Mouse (Mus musculus): ENCODE measurements at regions not wholly inside any gene's neighbourhood (a gene's known extent, or its start where the extent isn't known, plus 50 kb on each side); places are given as distances from the start of the nearest gene placed in this dataset.

GRCm38 (mm10) chr3:143986200-143986506, 218.9 kb downstream of the Lmo4 start:
- H3K36me3 ChIP-seq, result no peaks in the 10 kb centered on the region
- no peak for DNase-seq (ENCODE audit: low spot score)
- H3K27ac ChIP-seq, result no peak overlapping the region
- H3K4me3 ChIP-seq, result no peak overlapping the region
- 78% methylated on average over 5 of the region's 5 CpGs for WGBS
- H3K9me3 ChIP-seq, result no peaks in the 10 kb centered on the region; the same call in 1 of the 2 replicates
- H3K4me1 ChIP-seq, result peaks cover 6% of the 10 kb centered on the region; the same call in 1 of the 2 replicates
- no peaks in the 10 kb centered on the region for H3K27me3 ChIP-seq (ENCODE audit: insufficient read depth, poor library complexity, severe bottlenecking)

- Histone ChIP-seq H3K27me3 (ENCODE audit: insufficient read depth, poor library complexity, severe bottlenecking) (no peaks in the 10 kb centered on the region), H3K4me3 (no peak overlapping the region), H3K27ac (no peak overlapping the region), H3K4me1 (peaks cover 5% of the 10 kb centered on the region; the same call in 1 of the 2 replicates), H3K9me3 (no peaks in the 10 kb centered on the region; the same call in 1 of the 2 replicates), H3K36me3 (no peaks in the 10 kb centered on the region)
- DNase-seq (ENCODE audit: low spot score), result no peak
- 78% methylated on average over 6 of the region's 6 CpGs for WGBS
These were observed 219.4 kb downstream of the Lmo4 start for GRCm38 (mm10) chr3:143985349-143986199.

DNA sequence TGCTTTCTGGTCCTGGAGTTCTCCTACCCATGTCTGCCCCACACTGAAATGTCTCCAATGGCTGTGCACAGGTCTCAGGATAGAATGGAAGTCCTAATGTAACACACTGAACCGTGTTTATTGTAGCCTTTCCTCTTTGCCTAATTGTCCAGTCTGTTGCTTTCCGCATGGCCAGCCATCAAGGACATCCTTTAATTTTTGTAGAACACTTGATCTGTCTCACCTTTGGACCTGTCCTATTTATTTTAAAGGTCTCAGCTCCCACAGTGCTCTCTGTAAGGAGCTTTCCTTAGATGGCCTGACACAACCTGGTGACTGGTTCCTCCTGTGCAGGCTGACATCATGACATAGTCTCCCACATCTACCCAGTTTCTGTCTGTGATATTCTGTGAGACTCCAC, 226.3 kb downstream of the Lmo4 start:
- H3K4me3 ChIP-seq, result no peak overlapping the region
- H3K9me3 ChIP-seq, result no peaks in the 10 kb centered on the region
- no peaks in the 10 kb centered on the region for H3K27me3 ChIP-seq (ENCODE audit: insufficient read depth, poor library complexity, severe bottlenecking)
- no peak for DNase-seq (ENCODE audit: low spot score)
- H3K27ac ChIP-seq, result no peak overlapping the region
- H3K4me1 ChIP-seq, result no peaks in the 10 kb centered on the region
- WGBS, result 86% methylated on average over 2 of the region's 2 CpGs
- no peaks in the 10 kb centered on the region for H3K36me3 ChIP-seq

DNA sequence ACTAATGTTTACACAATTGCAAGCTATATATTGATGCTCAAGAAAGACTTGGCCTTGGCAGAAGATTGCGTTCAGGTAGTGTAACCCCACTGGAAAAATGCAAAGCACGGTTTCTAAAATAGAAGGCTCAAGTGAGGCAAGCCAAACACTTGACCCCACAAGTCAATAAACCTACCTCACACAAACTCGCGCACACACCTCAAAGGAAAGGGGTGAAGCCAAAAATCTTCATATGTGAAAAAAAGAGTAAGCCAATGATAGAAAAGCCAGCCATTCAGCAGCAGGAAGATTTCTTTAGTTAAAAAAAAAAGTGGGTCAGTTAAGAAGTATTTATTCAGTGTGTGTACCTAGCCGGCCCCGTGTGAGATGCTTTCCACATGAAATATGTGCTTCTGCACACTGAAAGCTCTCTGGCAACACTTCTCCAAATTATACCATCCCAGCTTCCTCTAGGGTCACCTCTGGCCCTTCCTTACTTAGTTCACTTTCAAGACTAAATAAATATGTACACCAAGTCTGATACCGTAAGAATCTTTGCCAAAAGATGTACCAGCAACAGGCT, 227.1 kb downstream of the Lmo4 start:
- Histone ChIP-seq H3K9me3 (no peaks in the 10 kb centered on the region), H3K27ac (no peak overlapping the region), H3K4me1 (no peaks in the 10 kb centered on the region), H3K27me3 (ENCODE audit: insufficient read depth, poor library complexity, severe bottlenecking) (no peaks in the 10 kb centered on the region), H3K4me3 (no peak overlapping the region), H3K36me3 (no peaks in the 10 kb centered on the region)
- WGBS, result 84% methylated on average over 7 of the region's 7 CpGs
- no peak for DNase-seq (ENCODE audit: low spot score)

GRCm38 (mm10) chr3:143973582-143973981, 231.4 kb downstream of the Lmo4 start:
- H3K36me3 ChIP-seq, result no peaks in the 10 kb centered on the region
- no peak overlapping the region for H3K4me3 ChIP-seq
- whole genome bisulfite sequencing, result 67% methylated on average over 9 of the region's 9 CpGs
- no peak overlapping the region for H3K27ac ChIP-seq
- no peak for DNase-seq (ENCODE audit: low spot score)
- no peaks in the 10 kb centered on the region for H3K9me3 ChIP-seq
- H3K27me3 ChIP-seq (ENCODE audit: insufficient read depth, poor library complexity, severe bottlenecking), result no peaks in the 10 kb centered on the region
- no peaks in the 10 kb centered on the region for H3K4me1 ChIP-seq

DNA sequence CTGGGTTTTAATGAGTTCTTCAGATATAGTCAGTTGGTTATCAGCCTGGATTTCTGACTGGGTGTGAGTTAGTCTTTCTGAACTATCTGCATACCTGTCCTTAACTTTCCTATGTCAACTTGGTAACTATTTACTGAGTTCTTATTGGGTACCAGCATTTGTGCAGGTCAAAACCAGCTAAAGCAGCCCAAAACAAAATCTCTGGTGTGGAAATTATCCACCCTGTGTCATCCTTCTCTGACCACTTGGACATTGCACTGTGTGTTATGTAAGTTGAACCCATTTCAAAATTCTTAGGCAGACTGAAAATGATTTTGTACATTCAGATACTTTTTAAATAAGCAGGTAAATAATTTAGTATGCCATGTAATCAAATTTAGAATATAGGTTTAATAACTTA, 232.7 kb downstream of the Lmo4 start:
- H3K9me3 ChIP-seq, result no peaks in the 10 kb centered on the region
- H3K27ac ChIP-seq, result no peak overlapping the region
- DNase-seq (ENCODE audit: low spot score), result no peak
- H3K4me3 ChIP-seq, result no peak overlapping the region
- no peaks in the 10 kb centered on the region for H3K36me3 ChIP-seq
- H3K27me3 ChIP-seq (ENCODE audit: insufficient read depth, poor library complexity, severe bottlenecking), result no peaks in the 10 kb centered on the region
- no peaks in the 10 kb centered on the region for H3K4me1 ChIP-seq

DNA sequence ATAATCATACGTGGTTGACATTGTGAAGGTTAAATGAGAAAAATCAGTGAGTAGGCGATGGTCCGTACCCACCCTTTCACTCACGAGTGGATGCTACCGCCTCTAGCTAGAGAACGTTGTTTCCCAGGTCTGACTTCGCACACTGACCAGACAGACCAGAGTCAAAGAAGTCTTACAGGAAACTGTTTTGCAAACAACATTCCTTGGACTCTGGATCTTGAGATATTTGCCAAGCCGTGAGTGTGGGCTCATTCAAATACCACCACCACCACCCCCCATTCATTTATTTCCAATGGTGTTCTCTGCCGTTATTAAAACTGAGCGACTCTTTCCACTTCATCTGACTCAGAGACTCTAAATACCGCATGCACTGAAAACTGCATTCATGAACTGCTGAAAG, 234.2 kb downstream of the Lmo4 start:
- no peak overlapping the region for H3K27ac ChIP-seq
- 86% methylated on average over 11 of the region's 11 CpGs for WGBS

GRCm38 (mm10) chr3:143955508-143955907, 249.5 kb downstream of the Lmo4 start:
- Histone ChIP-seq H3K4me1 (no peaks in the 10 kb centered on the region), H3K27me3 (ENCODE audit: insufficient read depth, poor library complexity, severe bottlenecking) (no peaks in the 10 kb centered on the region), H3K36me3 (no peaks in the 10 kb centered on the region), H3K27ac (no peak overlapping the region), H3K4me3 (no peak overlapping the region), H3K9me3 (no peaks in the 10 kb centered on the region)
- no peak for DNase-seq (ENCODE audit: low spot score)
- 93% methylated on average over 7 of the region's 7 CpGs for WGBS

More for the DNA sequence above, 234.2 kb downstream of the Lmo4 start:
- no peak for DNase-seq (ENCODE audit: low spot score)
- H3K4me3 ChIP-seq, result no peak overlapping the region
- H3K36me3 ChIP-seq, result no peaks in the 10 kb centered on the region
- no peaks in the 10 kb centered on the region for H3K27me3 ChIP-seq (ENCODE audit: insufficient read depth, poor library complexity, severe bottlenecking)
- no peaks in the 10 kb centered on the region for H3K9me3 ChIP-seq
- H3K4me1 ChIP-seq, result no peaks in the 10 kb centered on the region

GRCm38 (mm10) chr3:143954822-143955221, 250.2 kb downstream of the Lmo4 start:
- Histone ChIP-seq H3K4me3 (no peak overlapping the region), H3K27me3 (ENCODE audit: insufficient read depth, poor library complexity, severe bottlenecking) (no peaks in the 10 kb centered on the region), H3K27ac (no peak overlapping the region), H3K36me3 (no peaks in the 10 kb centered on the region), H3K4me1 (no peaks in the 10 kb centered on the region), H3K9me3 (no peaks in the 10 kb centered on the region)
- WGBS, result 78% methylated on average over 7 of the region's 7 CpGs
- DNase-seq (ENCODE audit: low spot score), result no peak

- no peaks in the 10 kb centered on the region for H3K9me3 ChIP-seq
- no peak for DNase-seq (ENCODE audit: low spot score)
- no peaks in the 10 kb centered on the region for H3K4me1 ChIP-seq
- H3K36me3 ChIP-seq, result no peaks in the 10 kb centered on the region
- H3K27ac ChIP-seq, result no peak overlapping the region
- no peaks in the 10 kb centered on the region for H3K27me3 ChIP-seq (ENCODE audit: insufficient read depth, poor library complexity, severe bottlenecking)
- 72% methylated on average over 8 of the region's 8 CpGs for WGBS
- no peak overlapping the region for H3K4me3 ChIP-seq
These were observed 252.7 kb downstream of the Lmo4 start for GRCm38 (mm10) chr3:143952289-143952688.

DNA sequence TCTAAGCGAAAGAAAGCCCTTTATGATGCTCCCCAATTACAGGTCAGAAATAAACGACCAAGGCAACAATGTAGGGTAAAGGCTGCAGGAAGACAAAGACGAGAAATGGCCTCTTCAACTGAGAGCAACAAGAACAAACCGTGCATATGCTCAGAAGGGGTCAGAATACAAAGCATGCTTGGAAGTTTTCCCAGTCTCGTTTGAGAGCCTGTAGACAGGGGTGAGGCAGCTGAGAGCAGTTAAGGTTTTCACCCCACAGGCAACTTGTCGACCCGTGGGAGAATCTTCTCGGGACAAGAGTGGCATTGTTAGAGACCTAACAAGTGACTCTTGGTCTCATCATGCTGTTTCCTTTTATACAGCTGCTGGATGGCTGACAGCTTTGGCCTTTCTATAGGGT, 255.4 kb downstream of the Lmo4 start:
- no peak overlapping the region for H3K4me3 ChIP-seq
- H3K9me3 ChIP-seq, result no peaks in the 10 kb centered on the region
- H3K27me3 ChIP-seq (ENCODE audit: insufficient read depth, poor library complexity, severe bottlenecking), result no peaks in the 10 kb centered on the region
- no peaks in the 10 kb centered on the region for H3K36me3 ChIP-seq
- H3K27ac ChIP-seq, result no peak overlapping the region
- WGBS, result 54% methylated on average over 8 of the region's 8 CpGs
- no peak for DNase-seq (ENCODE audit: low spot score)
- no peaks in the 10 kb centered on the region for H3K4me1 ChIP-seq

DNA sequence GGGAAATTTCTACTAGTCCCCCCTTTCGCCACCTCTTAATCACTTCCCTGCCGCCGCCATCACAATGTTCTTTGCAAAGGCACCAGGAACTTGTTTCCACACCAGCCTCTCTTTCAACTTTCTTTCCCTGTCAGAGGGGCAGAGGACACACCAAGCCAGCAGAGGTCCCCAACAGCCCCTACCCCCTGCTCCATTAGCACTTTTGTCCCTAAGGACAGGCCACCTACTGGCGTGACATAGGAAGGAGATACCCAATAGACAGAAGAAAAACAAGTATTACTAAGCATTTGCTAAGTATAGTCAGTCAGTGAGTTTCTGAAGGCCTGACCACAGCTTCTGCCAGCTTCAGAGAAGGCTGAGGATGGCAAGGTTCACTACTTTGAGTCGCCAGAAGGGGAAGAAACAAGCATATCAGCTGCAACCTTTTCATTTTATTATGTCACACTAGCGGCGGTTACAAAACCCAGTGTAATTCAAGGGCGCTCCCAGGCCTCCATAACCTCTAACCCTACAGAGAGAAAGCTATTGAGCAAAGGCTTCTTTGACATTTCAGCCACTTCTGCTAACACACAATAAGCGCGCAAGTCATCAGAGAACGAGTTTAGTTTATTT, 255.9 kb downstream of the Lmo4 start:
- no peaks in the 10 kb centered on the region for H3K9me3 ChIP-seq
- no peak overlapping the region for H3K4me3 ChIP-seq
- 78% methylated on average over 11 of the region's 11 CpGs for WGBS
- no peaks in the 10 kb centered on the region for H3K4me1 ChIP-seq
- H3K36me3 ChIP-seq, result no peaks in the 10 kb centered on the region
- DNase-seq (ENCODE audit: low spot score), result no peak
- H3K27ac ChIP-seq, result no peak overlapping the region
- H3K27me3 ChIP-seq (ENCODE audit: insufficient read depth, poor library complexity, severe bottlenecking), result no peaks in the 10 kb centered on the region

GRCm38 (mm10) chr3:143947938-143948267, 257.1 kb downstream of the Lmo4 start:
- no peak overlapping the region for H3K4me3 ChIP-seq

More at GRCm38 (mm10) chr3:143947938-143948267, 257.1 kb downstream of the Lmo4 start:
- Histone ChIP-seq H3K27ac (no peak overlapping the region), H3K27me3 (ENCODE audit: insufficient read depth, poor library complexity, severe bottlenecking) (no peaks in the 10 kb centered on the region), H3K9me3 (no peaks in the 10 kb centered on the region), H3K36me3 (no peaks in the 10 kb centered on the region), H3K4me1 (no peaks in the 10 kb centered on the region)
- DNase-seq (ENCODE audit: low spot score), result no peak
- WGBS, result 73% methylated on average over 3 of the region's 3 CpGs
